Mouse (Mus musculus): Measurements from ENCODE around the gene Lima1.

- no peak for TF ChIP-seq MAX (IDR thresholded peaks at IDR 0.05; ENCODE audit: low read depth)
- TF ChIP-seq USF1 (IDR thresholded peaks at IDR 0.05; ENCODE audit: low read depth) = no peak
- TF ChIP-seq POLR2A (IDR thresholded peaks at IDR 0.05; ENCODE audit: insufficient read length, low read depth) = no peak
- no peak for TF ChIP-seq POLR2AphosphoS2 (IDR thresholded peaks at IDR 0.05; ENCODE audit: insufficient read length, low read depth)
- no peak for TF ChIP-seq REST (IDR thresholded peaks at IDR 0.05; ENCODE audit: insufficient read depth, insufficient read length)
- no peak for TF ChIP-seq MYOG (IDR thresholded peaks at IDR 0.05; ENCODE audit: control insufficient read depth in 1 of 3, insufficient read depth in 1 of 3, insufficient read length in 2 of 3, low read depth in 2 of 3)
- TF ChIP-seq E2F4 (IDR thresholded peaks at IDR 0.05; ENCODE audit: insufficient read depth) = no peak
These were observed 37.7 kb downstream of the Lima1 start for GRCm38 (mm10) chr15:99837561-99837960.
